Mouse (Mus musculus) embryonic facial prominence, embryonic 14.5 days (tissue): Measurements from ENCODE around the gene St3gal5. TPM values are rescaled to one million over a fixed set of nuclear protein-coding genes. Genes with fewer than 3 reads are reported as not detected.
"Not testable (repeated sequence)": the region's sequence is repeated elsewhere in the genome, so short reads cannot be mapped to it uniquely, and the experiment has no call there.

Experiments used
- ATAC-seq: fragments of 200-750 bp; cut with Nextera tagmentation; 2 replicates; pipeline ENCODE4 v1.8.0; 2017; ENCODE audit warnings: low read depth, moderate number of reproducible peaks, moderate TSS enrichment
- DNase-seq: peaks from one replicate; pipeline ENCODE4 v3.0.0-alpha.2; 2015; ENCODE audit warnings: low spot score
- H3K27ac ChIP-seq: fragments of 300-500 bp; sonication (generic); replicated peaks from 2 replicates; pipeline ENCODE4 v1.5.1; 2014; ENCODE audit warnings: low read depth, mild to moderate bottlenecking, low read length, moderate library complexity
- H3K27me3 ChIP-seq: fragments of 300-500 bp; sonication (generic); replicated peaks from 2 replicates; pipeline ENCODE4 v1.6.1; 2014; ENCODE audit warnings: low read length; ENCODE audit not compliant: control insufficient read depth, insufficient read depth
- H3K36me3 ChIP-seq: fragments of 300-500 bp; sonication (generic); 2 replicates; pipeline ENCODE4 v1.6.1; 2014; ENCODE audit warnings: low read length, mixed read lengths; ENCODE audit not compliant: control insufficient read depth, insufficient read depth
- H3K4me1 ChIP-seq: fragments of 300-500 bp; sonication (generic); 2 replicates; pipeline ENCODE4 v1.6.1; 2014; ENCODE audit warnings: antibody characterized with exemption, low read length; ENCODE audit not compliant: control insufficient read depth, insufficient read depth
- H3K4me2 ChIP-seq: fragments of 300-500 bp; sonication (generic); 2 replicates; pipeline ENCODE4 v1.6.1; 2014; ENCODE audit warnings: low read depth, mild to moderate bottlenecking, low read length, moderate library complexity, mixed read lengths
- H3K4me3 ChIP-seq: fragments of 300-500 bp; sonication (generic); 2 replicates; pipeline ENCODE4 v1.5.1; 2014; ENCODE audit warnings: low read depth, mild to moderate bottlenecking, low read length
- H3K9ac ChIP-seq: fragments of 300-500 bp; sonication (generic); 2 replicates; pipeline ENCODE4 v1.6.1; 2014; ENCODE audit warnings: low read depth, mild to moderate bottlenecking, low read length, moderate library complexity, mixed read lengths
- H3K9me3 ChIP-seq: fragments of 300-500 bp; sonication (generic); 2 replicates; pipeline ENCODE4 v1.6.1; 2016; ENCODE audit warnings: low read length; ENCODE audit not compliant: control insufficient read depth
- whole genome bisulfite sequencing: fragments of 180-500 bp; shearing (Covaris S2); extraction: QIAGEN DNeasy Blood & Tissue Kit; methylation state at CpG from one replicate; pipeline ENCODE4 v1.1.7; 2014; 5-methylcytosine and 5-hydroxymethylcytosine counted together
- polyA plus RNA-seq: library from polyadenylated mRNA; unstranded; fragments of >200 nt; fragmentation: Nextera tagmentation; extraction: Ambion mirVana; gene quantifications from 2 replicates; pipeline ENCODE4 v1.2.1, GENCODE M21; 2014

St3gal5 gene
- polyA plus RNA-seq, 1 experiment from 2014 or later = 31.3 TPM

DNA sequence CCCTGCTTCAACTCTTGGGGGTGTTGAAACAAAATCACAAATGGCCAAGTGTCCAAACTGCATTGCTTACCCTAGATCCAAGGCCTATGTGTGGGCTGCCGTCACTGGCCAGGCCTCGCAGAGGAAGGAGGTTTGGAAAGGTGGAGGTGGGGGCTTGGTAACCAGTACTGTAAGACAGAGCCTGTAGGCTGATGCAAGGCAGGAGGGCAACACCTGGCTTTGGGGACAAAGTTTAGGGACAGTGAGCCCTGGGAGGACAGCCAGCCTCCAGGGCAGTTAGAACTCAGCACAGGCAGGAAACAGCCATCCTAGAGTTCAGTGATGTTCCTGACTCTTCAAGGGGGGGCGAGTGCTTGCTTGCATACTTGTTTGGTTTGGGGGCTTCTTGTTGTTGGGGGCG lies 45.2 kb downstream of the St3gal5 start:
- no peak overlapping the region for H3K27ac ChIP-seq
- H3K4me2 ChIP-seq = no peak overlapping the region
- no peak overlapping the region for H3K9ac ChIP-seq
- H3K36me3 ChIP-seq = peaks cover 3% of the 10 kb centered on the region; the same call in 1 of the 2 replicates
- 91% methylated on average over 4 of the region's 4 CpGs for WGBS
- no peaks in the 10 kb centered on the region for H3K9me3 ChIP-seq
- no peaks in the 10 kb centered on the region for H3K4me1 ChIP-seq
- no peak for DNase-seq
- ATAC-seq = no peak
- H3K4me3 ChIP-seq = no peak overlapping the region
- no peaks in the 10 kb centered on the region for H3K27me3 ChIP-seq

DNA sequence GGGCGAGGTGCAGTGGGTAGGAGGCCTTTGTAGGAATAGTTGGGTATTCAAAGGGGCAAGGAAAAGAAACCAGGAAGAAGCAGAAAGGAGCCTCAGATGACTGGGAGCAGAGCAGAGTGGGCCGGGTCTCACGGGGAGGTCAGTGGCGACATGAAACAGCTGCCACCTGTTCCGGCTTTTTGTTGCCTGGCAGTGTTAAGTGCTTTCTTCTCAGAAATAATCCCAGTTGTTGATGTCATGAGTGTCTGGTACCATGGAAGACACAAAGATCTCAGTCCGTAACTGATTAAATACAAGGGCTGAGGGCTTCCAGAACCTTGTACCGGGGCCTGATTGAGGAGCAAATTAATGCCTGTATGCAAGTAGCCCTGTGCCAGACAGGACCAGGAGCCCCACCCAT lies 47.0 kb downstream of the St3gal5 start:
- 85% methylated on average over 7 of the region's 7 CpGs for WGBS
- H3K27me3 ChIP-seq = no peaks in the 10 kb centered on the region
- H3K27ac ChIP-seq = no peak overlapping the region
- H3K9ac ChIP-seq = no peak overlapping the region
- H3K4me2 ChIP-seq = no peak overlapping the region
- DNase-seq = peak; percentile 76
- H3K9me3 ChIP-seq = peaks cover under 1% of the 10 kb centered on the region; the same call in 1 of the 2 replicates
- no peaks in the 10 kb centered on the region for H3K4me1 ChIP-seq
- peaks cover 16% of the 10 kb centered on the region for H3K36me3 ChIP-seq
- no peak overlapping the region for H3K4me3 ChIP-seq
- peak; percentile 51; the same call in 1 of the 2 replicates for ATAC-seq

DNA sequence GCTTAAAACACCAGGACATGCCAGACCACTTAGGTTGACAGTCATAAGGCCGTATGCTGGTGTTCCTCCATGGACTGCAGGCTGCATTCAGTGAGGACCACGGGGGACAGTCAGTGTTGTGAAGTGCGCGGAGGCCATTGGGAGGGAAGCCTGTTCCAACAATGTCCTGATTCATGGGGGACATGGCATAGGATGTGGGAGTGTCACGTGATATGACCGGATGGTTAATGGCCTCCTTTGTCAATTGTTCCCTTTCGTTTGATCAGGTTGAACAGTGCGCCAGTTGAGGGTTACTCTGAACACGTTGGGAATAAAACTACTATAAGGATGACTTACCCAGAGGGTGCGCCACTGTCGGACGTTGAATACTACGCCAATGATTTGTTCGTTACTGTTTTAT lies 49.4 kb downstream of the St3gal5 start:
- Histone ChIP-seq H3K9ac (no peak overlapping the region), H3K36me3 (peaks cover 30% of the 10 kb centered on the region), H3K4me3 (no peak overlapping the region), H3K27ac (no peak overlapping the region), H3K4me1 (no peaks in the 10 kb centered on the region), H3K9me3 (peaks cover 10% of the 10 kb centered on the region), H3K4me2 (no peak overlapping the region), H3K27me3 (no peaks in the 10 kb centered on the region)
- WGBS = 61% methylated on average over 14 of the region's 14 CpGs
- DNase-seq (no peak), ATAC-seq (no peak)

DNA sequence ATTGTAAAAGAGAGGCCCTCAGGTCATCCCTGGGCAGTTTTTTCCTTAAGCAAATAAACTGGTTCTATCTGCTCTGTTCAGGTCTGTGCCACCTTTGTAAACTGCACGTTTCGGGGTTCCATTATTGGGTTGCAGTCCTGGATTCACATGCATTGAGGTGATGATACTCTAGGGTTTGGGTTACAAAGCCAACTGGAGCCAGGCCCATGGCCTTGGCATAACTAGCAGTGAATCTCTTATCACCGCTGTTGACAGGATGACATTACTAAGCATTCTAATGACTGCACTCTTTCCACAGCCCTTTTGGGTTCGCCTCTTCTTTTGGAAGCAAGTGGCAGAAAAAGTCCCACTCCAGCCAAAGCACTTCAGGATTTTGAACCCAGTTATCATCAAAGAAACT lies 51.3 kb downstream of the St3gal5 start:
- 91% methylated on average over 4 of the region's 4 CpGs for WGBS
- DNase-seq (no peak), ATAC-seq (no peak)
- H3K9me3 ChIP-seq = peaks cover 10% of the 10 kb centered on the region
- H3K27me3 ChIP-seq = no peaks in the 10 kb centered on the region
- no peaks in the 10 kb centered on the region for H3K4me1 ChIP-seq
- H3K4me3 ChIP-seq = no peak overlapping the region
- H3K9ac ChIP-seq = no peak overlapping the region
- no peak overlapping the region for H3K4me2 ChIP-seq
- H3K27ac ChIP-seq = no peak overlapping the region
- peaks cover 43% of the 10 kb centered on the region for H3K36me3 ChIP-seq

DNA sequence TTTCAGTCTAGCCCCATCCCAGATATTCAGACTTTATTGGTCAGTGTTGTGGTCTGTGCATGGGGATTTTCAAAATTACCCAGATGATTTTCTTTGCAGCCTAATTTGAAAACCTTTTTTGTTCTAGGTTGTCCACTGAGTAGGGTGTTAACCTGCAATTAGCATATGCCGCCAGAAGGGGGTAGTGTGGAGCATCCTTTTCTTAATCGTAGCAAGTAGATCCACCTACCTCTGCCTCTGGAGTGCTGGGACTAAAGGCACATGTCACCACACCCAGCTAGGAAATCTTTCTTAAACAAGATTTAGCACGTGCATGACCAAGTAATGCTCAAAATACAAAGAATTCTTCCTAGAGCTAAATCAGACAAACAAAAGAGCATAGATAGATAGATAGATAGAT lies 52.4 kb downstream of the St3gal5 start:
- ATAC-seq (no peak), DNase-seq (no peak)
- Histone ChIP-seq H3K36me3 (peaks cover 40% of the 10 kb centered on the region), H3K4me2 (no peak overlapping the region), H3K4me1 (no peaks in the 10 kb centered on the region), H3K27me3 (no peaks in the 10 kb centered on the region), H3K4me3 (no peak overlapping the region), H3K9me3 (peaks cover 10% of the 10 kb centered on the region), H3K27ac (no peak overlapping the region), H3K9ac (no peak overlapping the region)
- WGBS = 84% methylated on average over 3 of the region's 3 CpGs

DNA sequence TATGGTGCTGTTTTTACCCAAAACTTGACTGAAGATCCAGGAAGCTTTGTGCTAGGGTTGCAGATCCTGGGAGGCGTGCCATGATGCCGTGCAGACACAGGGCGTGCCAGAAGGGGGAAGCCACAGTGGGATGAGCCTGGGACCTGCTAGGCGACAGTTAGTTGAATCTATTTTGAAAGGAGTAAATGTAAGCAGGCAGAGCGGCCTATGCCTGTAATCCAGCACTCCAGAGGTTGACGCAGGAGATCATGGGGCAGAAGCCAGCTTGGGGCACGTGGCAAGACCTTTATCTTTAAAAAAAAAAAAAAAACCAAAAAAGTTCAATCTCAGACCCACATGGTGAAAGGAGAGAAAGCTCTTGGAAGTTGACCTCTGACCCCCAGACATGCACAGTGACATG lies 55.3 kb downstream of the St3gal5 start:
- H3K27ac ChIP-seq = no peak overlapping the region
- H3K4me2 ChIP-seq = no peak overlapping the region
- no peak overlapping the region for H3K4me3 ChIP-seq
- no peak for ATAC-seq
- H3K36me3 ChIP-seq = peaks cover 40% of the 10 kb centered on the region
- H3K4me1 ChIP-seq = no peaks in the 10 kb centered on the region
- 89% methylated on average over 7 of the region's 7 CpGs for WGBS
- no peaks in the 10 kb centered on the region for H3K27me3 ChIP-seq
- DNase-seq = no peak
- no peak overlapping the region for H3K9ac ChIP-seq
- peaks cover 10% of the 10 kb centered on the region for H3K9me3 ChIP-seq

DNA sequence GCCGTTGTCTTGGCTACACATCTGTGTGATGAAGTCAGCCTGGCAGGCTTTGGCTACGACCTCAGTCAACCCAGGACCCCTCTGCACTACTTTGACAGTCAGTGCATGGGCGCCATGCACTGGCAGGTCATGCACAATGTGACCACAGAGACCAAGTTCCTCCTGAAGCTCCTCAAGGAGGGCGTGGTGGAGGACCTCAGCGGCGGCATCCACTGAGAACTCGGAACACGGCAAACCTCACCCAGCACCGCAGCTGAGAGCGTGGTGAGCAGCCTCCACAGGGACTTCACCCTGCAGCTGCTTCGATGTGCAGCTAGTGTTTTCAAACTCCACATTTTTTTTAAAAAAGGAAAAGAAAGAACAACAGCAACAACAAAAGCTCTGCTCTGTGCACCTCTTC lies 56.1 kb downstream of the St3gal5 start:
- H3K27me3 ChIP-seq = no peaks in the 10 kb centered on the region
- no peak overlapping the region for H3K4me3 ChIP-seq
- H3K9me3 ChIP-seq = peaks cover 10% of the 10 kb centered on the region
- DNase-seq (no peak), ATAC-seq (no peak)
- H3K4me2 ChIP-seq = no peak overlapping the region
- WGBS = 79% methylated on average over 11 of the region's 11 CpGs
- H3K9ac ChIP-seq = no peak overlapping the region
- H3K36me3 ChIP-seq = peaks cover 36% of the 10 kb centered on the region
- H3K4me1 ChIP-seq = no peaks in the 10 kb centered on the region
- H3K27ac ChIP-seq = no peak overlapping the region

DNA sequence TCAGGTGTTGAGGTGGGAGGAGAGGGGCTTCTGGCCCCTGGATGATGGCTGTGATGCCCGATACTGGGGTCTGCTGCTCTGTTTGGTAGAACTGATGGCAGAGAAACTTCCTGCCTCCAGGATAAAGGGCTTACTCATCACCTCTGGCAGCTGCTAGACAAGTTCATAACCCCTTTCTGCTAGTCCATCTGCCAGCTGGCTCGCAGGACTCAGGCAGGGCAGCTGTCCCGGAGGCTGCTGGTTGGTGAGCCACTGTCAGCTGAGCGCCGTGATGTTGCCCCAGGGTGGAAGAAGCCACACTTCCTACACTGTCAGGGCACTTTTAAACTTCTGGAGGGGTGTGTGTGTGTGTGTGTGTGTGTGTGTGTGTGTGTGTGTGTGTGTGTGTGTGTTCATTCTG lies 56.6 kb downstream of the St3gal5 start:
- H3K9ac ChIP-seq, H3K9me3 ChIP-seq, H3K4me3 ChIP-seq, H3K27me3 ChIP-seq, H3K27ac ChIP-seq, DNase-seq, H3K4me1 ChIP-seq, H3K4me2 ChIP-seq: not testable (repeated sequence)
- ATAC-seq = peak; percentile 74
- 37% methylated on average over 3 of the region's 5 CpGs for WGBS
- H3K36me3 ChIP-seq = peaks cover 30% of the 10 kb centered on the region

DNA sequence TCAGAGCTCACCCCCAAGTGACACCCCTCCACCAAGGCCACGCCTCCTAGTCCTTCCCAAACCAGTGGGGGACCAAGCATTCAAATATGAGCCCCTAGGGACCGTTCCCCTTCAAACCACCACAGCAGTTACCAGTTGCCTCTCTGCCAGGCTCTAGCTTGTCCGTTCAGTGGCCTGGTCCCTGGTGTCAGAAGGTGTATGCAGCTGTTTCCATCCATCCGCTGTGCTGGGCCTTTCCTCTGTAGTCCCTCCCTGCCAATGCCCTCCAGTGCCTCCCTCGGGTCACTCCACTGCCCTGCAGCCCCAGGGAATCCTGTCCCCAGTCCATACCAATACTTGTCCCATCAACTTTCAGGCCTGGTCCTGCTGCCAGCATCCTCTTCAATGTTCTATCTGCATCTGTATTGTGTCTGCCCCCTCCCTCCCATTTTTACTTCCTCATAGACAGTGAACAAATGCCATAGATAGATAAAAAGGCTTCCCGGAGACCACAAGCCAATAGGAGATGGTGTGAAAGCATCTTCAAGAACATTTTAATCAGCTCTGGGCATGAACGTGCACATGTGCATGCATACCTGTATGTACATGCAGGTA lies 57.6 kb downstream of the St3gal5 start:
- H3K27ac ChIP-seq = no peak overlapping the region
- WGBS = 88% methylated on average over 7 of the region's 7 CpGs
- no peaks in the 10 kb centered on the region for H3K27me3 ChIP-seq
- DNase-seq (no peak), ATAC-seq (no peak)
- H3K4me2 ChIP-seq = no peak overlapping the region
- no peaks in the 10 kb centered on the region for H3K4me1 ChIP-seq
- no peak overlapping the region for H3K4me3 ChIP-seq
- H3K9ac ChIP-seq = no peak overlapping the region
- peaks cover 2% of the 10 kb centered on the region; the same call in 1 of the 2 replicates for H3K9me3 ChIP-seq
- peaks cover 20% of the 10 kb centered on the region for H3K36me3 ChIP-seq
